Mouse (Mus musculus) MEL (cell line): ENCODE measurements around the gene Tmbim4.

ENCODE experiments used
- CTCF ChIP-seq, 3 experiments: IDR thresholded peaks in 2 of 3; conservative IDR thresholded peaks in 1 of 3; 2 replicates each; pipeline ENCODE4 v1.5.1; 2011 to 2012; ENCODE audit warnings: low read length in 3 of 3, low read depth in 2 of 3, mild to moderate bottlenecking in 2 of 3, improper control_type of control experiment in 1 of 3, inconsistent platforms in 1 of 3, mixed read lengths in 1 of 3, moderate library complexity in 1 of 3; ENCODE audit not compliant: control insufficient read depth in 1 of 3, insufficient read depth in 1 of 3, poor library complexity in 1 of 3, severe bottlenecking in 1 of 3
- E2F4 ChIP-seq: IDR thresholded peaks from 2 replicates; pipeline ENCODE4 v1.6.1; 2011; ENCODE audit warnings: low read depth, low read length, improper control_type of control experiment, borderline replicate concordance
- ELF1 ChIP-seq: IDR thresholded peaks from 2 replicates; pipeline ENCODE4 v1.6.1; 2014; ENCODE audit warnings: low read depth, mild to moderate bottlenecking, inconsistent platforms, low read length, improper control_type of control experiment, moderate library complexity
- EP300 ChIP-seq, 2 experiments: IDR thresholded peaks; 2 replicates each; pipeline ENCODE4 v1.6.1; 2011; ENCODE audit warnings: improper control_type of control experiment in 2 of 2, low read length in 2 of 2, low read depth in 1 of 2, mild to moderate bottlenecking in 1 of 2
- ETS1 ChIP-seq: IDR thresholded peaks from 2 replicates; pipeline ENCODE4 v1.6.1; 2012; ENCODE audit warnings: low read depth, mild to moderate bottlenecking, inconsistent platforms, low read length, improper control_type of control experiment, moderate library complexity
- JUND ChIP-seq: IDR thresholded peaks from 2 replicates; pipeline ENCODE4 v1.6.1; 2011; ENCODE audit warnings: low read depth, mild to moderate bottlenecking, improper control_type of control experiment, low read length
- MXI1 ChIP-seq: IDR thresholded peaks from 2 replicates; pipeline ENCODE4 v1.6.1; 2011; ENCODE audit warnings: mild to moderate bottlenecking, low read depth, low read length, improper control_type of control experiment
- POLR2A ChIP-seq, 2 experiments: IDR thresholded peaks; 2 replicates each; pipeline ENCODE4 v1.6.1; 2011 to 2012; ENCODE audit warnings: low read length in 2 of 2, mild to moderate bottlenecking in 2 of 2, control low read depth in 1 of 2, improper control_type of control experiment in 1 of 2, low read depth in 1 of 2, moderate library complexity in 1 of 2; ENCODE audit not compliant: control insufficient read depth in 1 of 2, insufficient read depth in 1 of 2, poor library complexity in 1 of 2
- POLR2AphosphoS2 ChIP-seq: IDR thresholded peaks from 2 replicates; pipeline ENCODE4 v1.6.1; 2011; ENCODE audit warnings: low read length, improper control_type of control experiment
- RAD21 ChIP-seq: IDR thresholded peaks from 2 replicates; pipeline ENCODE4 v1.6.1; 2011; ENCODE audit warnings: mild to moderate bottlenecking, low read depth, low read length, improper control_type of control experiment
- TCF12 ChIP-seq: IDR thresholded peaks from 2 replicates; pipeline ENCODE4 v1.6.1; 2014; ENCODE audit warnings: low read depth, mild to moderate bottlenecking, inconsistent platforms, low read length, improper control_type of control experiment, moderate library complexity
- USF1 ChIP-seq: IDR thresholded peaks from 2 replicates; pipeline ENCODE4 v1.6.1; 2014; ENCODE audit warnings: low read depth, mild to moderate bottlenecking, inconsistent platforms, low read length, improper control_type of control experiment, moderate library complexity
- ZKSCAN1 ChIP-seq: IDR thresholded peaks from 2 replicates; pipeline ENCODE4 v1.6.1; 2012; ENCODE audit warnings: low read depth, mild to moderate bottlenecking, inconsistent platforms, low read length, improper control_type of control experiment, moderate library complexity

GRCm38 (mm10) chr10:120208015-120208414 lies 6.6 kb downstream of the Tmbim4 start:
- TF ChIP-seq ZKSCAN1 (no peak), USF1 (no peak), MXI1 (no peak), ELF1 (no peak), E2F4 (no peak), POLR2A (IDR thresholded peaks at IDR 0.05; ENCODE audit: control insufficient read depth in 1 of 2, insufficient read depth in 1 of 2, low read depth in 1 of 2, low read length in 2 of 2, poor library complexity in 1 of 2) (no peak), CTCF (IDR thresholded peaks at IDR 0.05 in 2 of 3, conservative IDR thresholded peaks at IDR 0.05 in 1 of 3; ENCODE audit: control insufficient read depth in 1 of 3, insufficient read depth in 1 of 3, low read depth in 2 of 3, low read length in 3 of 3, poor library complexity in 1 of 3, severe bottlenecking in 1 of 3) (no peak), TCF12 (no peak), EP300 (IDR thresholded peaks at IDR 0.05; ENCODE audit: low read depth in 1 of 2, low read length in 2 of 2) (no peak), RAD21 (no peak), POLR2AphosphoS2 (no peak), JUND (no peak), ETS1 (no peak)
